ENCODE assay signal across 11 mouse cellular contexts in the genomic region with DNA sequence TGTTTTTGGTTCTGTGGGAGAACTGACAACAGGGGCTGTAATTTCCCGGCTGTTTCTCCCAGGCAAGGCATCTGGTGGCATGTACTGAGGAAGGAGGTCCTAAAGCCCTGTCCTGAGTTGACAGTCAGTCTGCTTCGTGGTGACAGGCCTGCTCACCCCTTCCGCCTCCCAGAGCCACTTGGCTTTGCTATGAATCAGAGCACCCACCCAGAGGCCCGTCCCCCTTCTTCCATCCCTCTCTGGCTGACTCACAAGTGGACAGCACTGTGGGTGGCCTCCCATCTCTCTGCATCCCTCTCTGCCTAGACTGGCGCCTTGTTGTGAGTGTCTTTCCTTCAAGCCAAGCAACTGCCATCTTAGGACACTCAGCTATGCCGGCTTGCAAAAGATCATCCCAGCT.
"Had no signal": no experiment of that assay in that cellular context is flagged by ENCODE, and none has a peak within 500 bp of the region (broad histone marks: within the 10 kb centered on the region; RNA-seq: fewer than 3 reads in every experiment).

No protein-coding gene starts in this region.

- DNase-seq: kidney, adult 11 months; kidney, adult 8-10 months; kidney, postnatal 10 days; kidney, postnatal 36 days; layer of hippocampus, postnatal 36 days; liver, embryonic 13.5 days; lung, adult 2 months; lung, postnatal 14 days; lung, postnatal 4 days; thymus, adult 18-20 months; thymus, postnatal 36 days had no signal
